Mouse (Mus musculus) embryonic facial prominence, embryonic 10.5 days (tissue): ENCODE data around the gene Cbs. TPM values are rescaled to one million over a fixed set of nuclear protein-coding genes. Genes with fewer than 3 reads are reported as not detected.
A peak's percentile ranks its signal among the peaks of the same experiment; 100 is the strongest.

Source experiments
- DNase-seq: peaks from one replicate; pipeline ENCODE4 v3.0.0-alpha.2; 2017; ENCODE audit warnings: low spot score
- H3K27ac ChIP-seq: fragments of 300-500 bp; sonication (generic); replicated peaks from 2 replicates; pipeline ENCODE4 v1.5.1; 2016; ENCODE audit warnings: mild to moderate bottlenecking
- H3K27me3 ChIP-seq: fragments of 300-500 bp; sonication (generic); replicated peaks from 2 replicates; pipeline ENCODE4 v1.6.1; 2016; ENCODE audit warnings: low read depth, mild to moderate bottlenecking; ENCODE audit not compliant: poor library complexity, severe bottlenecking
- H3K36me3 ChIP-seq: fragments of 300-500 bp; sonication (generic); replicated peaks from 2 replicates; pipeline ENCODE4 v1.6.1; 2016; ENCODE audit warnings: mild to moderate bottlenecking, moderate library complexity
- H3K4me1 ChIP-seq: fragments of 300-500 bp; sonication (generic); 2 replicates; pipeline ENCODE4 v1.6.1; 2016
- H3K4me3 ChIP-seq: fragments of 300-500 bp; sonication (generic); 2 replicates; pipeline ENCODE4 v1.5.1; 2016; ENCODE audit warnings: mild to moderate bottlenecking, moderate library complexity
- H3K9me3 ChIP-seq: fragments of 300-500 bp; sonication (generic); 2 replicates; pipeline ENCODE4 v1.6.1; 2016; ENCODE audit warnings: mild to moderate bottlenecking
- WGBS: fragments of 180-500 bp; shearing (Covaris S2); methylation state at CpG from one replicate; pipeline ENCODE4 v1.1.7; 2016; 5-methylcytosine and 5-hydroxymethylcytosine counted together
- polyA plus RNA-seq: library from polyadenylated mRNA; unstranded; fragments of >200 nt; fragmentation: Nextera tagmentation; extraction: Ambion mirVana; gene quantifications from 2 replicates; pipeline ENCODE4 v1.2.1, GENCODE M21; 2016

Cbs gene
- polyA plus RNA-seq, 1 experiment from 2014 or later: 2.5 TPM

- DNase-seq: no peak
- H3K4me3 ChIP-seq: no peak overlapping the region
- H3K27ac ChIP-seq: no peak overlapping the region
- H3K9me3 ChIP-seq: no peaks in the 10 kb centered on the region
- H3K36me3 ChIP-seq: peaks cover 11% of the 10 kb centered on the region; the same call in 1 of the 2 replicates
- H3K4me1 ChIP-seq: peaks cover 18% of the 10 kb centered on the region
- 93% methylated on average over 5 of the region's 5 CpGs for WGBS
- H3K27me3 ChIP-seq: no peaks in the 10 kb centered on the region
These were observed 65.3 kb downstream of the Cbs start for GRCm38 (mm10) chr17:31571689-31572088.

GRCm38 (mm10) chr17:31570321-31570925 lies 66.6 kb downstream of the Cbs start:
- peak; percentile 29 for DNase-seq
- H3K27ac ChIP-seq: no peak overlapping the region
- peaks cover 29% of the 10 kb centered on the region for H3K4me1 ChIP-seq
- H3K4me3 ChIP-seq: no peak overlapping the region
- 91% methylated on average over 9 of the region's 9 CpGs for WGBS
- peaks cover 11% of the 10 kb centered on the region; the same call in 1 of the 2 replicates for H3K36me3 ChIP-seq
- H3K27me3 ChIP-seq: no peaks in the 10 kb centered on the region
- no peaks in the 10 kb centered on the region for H3K9me3 ChIP-seq

GRCm38 (mm10) chr17:31569756-31570155 lies 67.3 kb downstream of the Cbs start:
- H3K27me3 ChIP-seq: no peaks in the 10 kb centered on the region
- H3K9me3 ChIP-seq: no peaks in the 10 kb centered on the region
- H3K4me3 ChIP-seq: no peak overlapping the region
- no peak overlapping the region for H3K27ac ChIP-seq
- DNase-seq: no peak
- 91% methylated on average over 1 of the region's 1 CpGs for WGBS
- peaks cover 29% of the 10 kb centered on the region for H3K4me1 ChIP-seq
- peaks cover 11% of the 10 kb centered on the region; the same call in 1 of the 2 replicates for H3K36me3 ChIP-seq

GRCm38 (mm10) chr17:31566276-31566675 lies 70.8 kb downstream of the Cbs start:
- peaks cover 11% of the 10 kb centered on the region; the same call in 1 of the 2 replicates for H3K36me3 ChIP-seq

GRCm38 (mm10) chr17:31565141-31566056 lies 71.6 kb downstream of the Cbs start:
- WGBS: under 1% methylated on average over 88 of the region's 88 CpGs
- peak overlapping the region; percentile 85 for H3K4me3 ChIP-seq
- peaks cover 11% of the 10 kb centered on the region; the same call in 1 of the 2 replicates for H3K36me3 ChIP-seq
- peak overlapping the region; percentile 96 for H3K27ac ChIP-seq
- peak; percentile 62 for DNase-seq
- H3K27me3 ChIP-seq: no peaks in the 10 kb centered on the region
- H3K9me3 ChIP-seq: no peaks in the 10 kb centered on the region
- peaks cover 37% of the 10 kb centered on the region for H3K4me1 ChIP-seq

More at GRCm38 (mm10) chr17:31566276-31566675, 70.8 kb downstream of the Cbs start:
- Histone ChIP-seq H3K4me3 (peak overlapping the region; percentile 85), H3K9me3 (no peaks in the 10 kb centered on the region), H3K27me3 (no peaks in the 10 kb centered on the region), H3K27ac (peak overlapping the region; percentile 96), H3K4me1 (peaks cover 37% of the 10 kb centered on the region)
- DNase-seq: no peak
- WGBS: 71% methylated on average over 6 of the region's 6 CpGs

GRCm38 (mm10) chr17:31564858-31565140 lies 72.2 kb downstream of the Cbs start:
- Histone ChIP-seq H3K36me3 (peaks cover 11% of the 10 kb centered on the region; the same call in 1 of the 2 replicates), H3K9me3 (no peaks in the 10 kb centered on the region), H3K4me1 (peaks cover 37% of the 10 kb centered on the region), H3K27me3 (no peaks in the 10 kb centered on the region), H3K4me3 (peak overlapping the region; percentile 85), H3K27ac (peak overlapping the region; percentile 96)
- WGBS: under 1% methylated on average over 34 of the region's 44 CpGs
- no peak for DNase-seq

GRCm38 (mm10) chr17:31564015-31564857 lies 72.8 kb downstream of the Cbs start, which contains the start of gene Pknox1:
Gene Pknox1 (plus strand): TSS chr17:31564734.
- Histone ChIP-seq H3K27me3 (no peaks in the 10 kb centered on the region), H3K36me3 (peaks cover 11% of the 10 kb centered on the region; the same call in 1 of the 2 replicates), H3K27ac (peak within 1 kb of the TSS; percentile 96), H3K4me1 (peaks cover 37% of the 10 kb centered on the region), H3K4me3 (peak within 1 kb of the TSS; percentile 85), H3K9me3 (no peaks in the 10 kb centered on the region)
- peak; percentile 99 for DNase-seq
- under 1% methylated on average over 72 of the region's 72 CpGs for WGBS

GRCm38 (mm10) chr17:31563632-31564014 lies 73.4 kb downstream of the Cbs start:
- no peaks in the 10 kb centered on the region for H3K9me3 ChIP-seq
- no peaks in the 10 kb centered on the region for H3K27me3 ChIP-seq
- H3K36me3 ChIP-seq: peaks cover 11% of the 10 kb centered on the region; the same call in 1 of the 2 replicates
- H3K27ac ChIP-seq: peak overlapping the region; percentile 91
- H3K4me1 ChIP-seq: peaks cover 34% of the 10 kb centered on the region
- WGBS: 32% methylated on average over 12 of the region's 12 CpGs
- DNase-seq: peak; percentile 49
- H3K4me3 ChIP-seq: peak overlapping the region; percentile 85

GRCm38 (mm10) chr17:31559021-31559789 lies 77.8 kb downstream of the Cbs start:
- Histone ChIP-seq H3K4me1 (peaks cover 27% of the 10 kb centered on the region), H3K9me3 (no peaks in the 10 kb centered on the region), H3K4me3 (no peak overlapping the region), H3K27me3 (no peaks in the 10 kb centered on the region), H3K36me3 (no peaks in the 10 kb centered on the region), H3K27ac (peak overlapping the region; percentile 77; the same call in 1 of the 2 replicates)
- DNase-seq: no peak
- WGBS: 93% methylated on average over 11 of the region's 11 CpGs
